Mouse (Mus musculus): ENCODE data around the gene Nmrk2.
"Not testable (repeated sequence)": the region's sequence is repeated elsewhere in the genome, so short reads cannot be mapped to it uniquely, and the experiment has no call there.

Nmrk2 gene

DNA sequence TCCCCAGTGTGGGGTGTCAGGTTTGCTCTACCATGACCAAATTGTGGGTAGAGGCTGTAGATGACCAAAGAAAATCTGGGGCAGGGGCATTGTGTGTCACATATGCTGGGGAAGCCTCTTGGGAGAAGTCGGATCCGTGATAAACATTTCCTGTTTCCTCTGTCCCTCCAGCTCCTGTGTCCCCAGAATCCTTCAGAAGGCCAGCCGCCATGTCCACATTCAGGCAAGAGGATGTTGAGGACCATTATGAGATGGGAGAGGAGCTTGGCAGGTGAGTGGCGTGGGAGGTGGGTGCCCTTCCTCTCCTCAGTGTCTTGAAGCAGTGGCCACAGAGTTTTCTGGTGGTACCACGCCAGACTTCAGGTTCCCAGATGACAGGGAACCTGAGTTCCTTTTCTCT, 18.0 kb downstream of the Nmrk2 start, which contains the start of gene 4930442H23Rik:
TSS of gene 4930442H23Rik (minus strand) at position 45 of the 400 bp plus-strand sequence.
- no peak for DNase-seq (ENCODE audit: low spot score)

DNA sequence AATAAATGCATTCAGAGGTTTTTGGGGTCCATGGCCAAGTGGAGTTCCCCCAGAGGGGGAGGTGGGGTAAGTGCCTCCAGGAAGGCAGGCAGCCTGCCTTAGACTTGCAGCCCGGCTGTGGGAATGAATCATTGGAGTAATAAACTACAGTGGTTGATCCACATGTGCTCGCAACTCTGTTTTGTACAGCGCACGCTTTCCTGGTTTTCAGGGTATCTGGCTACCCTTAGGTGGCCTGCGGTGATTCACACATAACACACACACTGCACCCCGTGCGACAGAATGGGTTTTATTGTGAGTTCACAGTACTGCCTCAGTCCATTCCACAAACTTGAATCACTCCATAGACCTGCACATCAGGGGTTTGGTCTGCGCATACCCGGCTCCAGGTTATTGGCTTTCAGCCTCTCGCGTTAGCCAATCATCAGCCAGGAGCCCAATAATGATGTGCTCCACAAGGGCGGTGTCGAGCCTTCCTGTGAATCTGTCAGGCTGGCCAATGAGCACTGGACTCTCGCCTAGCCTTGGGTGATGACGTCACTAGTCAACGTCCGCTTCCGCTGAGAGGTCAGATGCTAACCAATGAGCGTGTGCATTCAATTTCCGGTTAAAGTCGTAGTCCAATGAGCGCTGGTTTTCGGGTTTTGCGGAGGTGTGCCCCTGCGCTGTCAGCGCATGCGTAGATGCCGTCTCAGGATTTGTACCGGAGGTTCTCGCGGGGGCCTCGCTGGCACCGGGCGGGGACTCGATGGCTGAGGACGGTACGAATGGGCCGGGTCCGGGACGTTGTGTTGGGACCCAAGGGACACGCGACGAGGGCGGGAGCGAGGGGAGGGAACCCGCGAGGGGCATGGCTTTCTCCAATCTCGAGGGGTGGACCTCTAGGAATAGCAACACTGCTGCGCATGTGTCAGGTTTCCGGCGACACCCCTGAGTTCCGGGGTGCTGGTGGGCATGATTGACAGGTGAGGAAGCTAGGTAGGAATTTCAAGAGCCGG, 19.2 kb downstream of the Nmrk2 start, which contains the start of gene Dapk3:
TSS of gene Dapk3 (plus strand) at position 670 of the 998 bp plus-strand sequence.
- peak; percentile 99 for DNase-seq (ENCODE audit: low spot score)

DNA sequence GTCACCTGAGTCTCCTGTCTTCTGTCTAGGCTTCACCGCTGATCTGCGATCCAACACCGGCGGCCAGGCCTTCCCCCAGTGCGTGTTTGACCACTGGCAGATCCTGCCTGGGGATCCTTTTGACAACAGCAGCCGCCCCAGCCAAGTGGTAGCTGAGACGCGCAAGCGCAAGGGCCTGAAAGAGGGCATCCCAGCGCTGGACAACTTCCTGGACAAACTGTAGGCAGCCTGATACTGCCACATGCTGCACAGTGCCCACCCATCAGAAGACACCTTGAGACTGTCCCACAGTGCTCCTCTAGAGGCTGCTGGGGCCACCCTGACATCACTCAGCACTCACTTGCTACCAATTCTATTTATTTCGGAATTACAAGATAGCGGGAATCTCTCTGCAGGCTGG, 20.0 kb downstream of the Nmrk2 start:
- not testable (repeated sequence) for DNase-seq (ENCODE audit: low spot score)

DNA sequence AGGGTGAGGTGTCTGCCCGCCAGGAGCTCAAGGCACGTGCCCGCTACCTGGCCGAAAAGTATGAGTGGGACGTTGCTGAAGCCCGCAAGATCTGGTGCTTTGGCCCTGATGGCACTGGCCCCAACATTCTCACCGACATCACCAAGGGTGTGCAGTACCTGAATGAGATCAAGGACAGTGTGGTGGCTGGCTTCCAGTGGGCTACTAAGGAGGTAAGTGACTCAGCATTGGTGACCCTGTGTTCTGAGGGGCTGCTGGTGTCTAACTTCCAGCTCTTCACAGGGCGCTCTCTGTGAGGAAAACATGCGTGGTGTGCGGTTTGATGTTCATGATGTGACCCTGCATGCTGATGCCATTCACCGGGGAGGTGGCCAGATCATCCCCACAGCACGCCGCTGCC, 20.9 kb downstream of the Nmrk2 start:
- no peak for DNase-seq (ENCODE audit: low spot score)

DNA sequence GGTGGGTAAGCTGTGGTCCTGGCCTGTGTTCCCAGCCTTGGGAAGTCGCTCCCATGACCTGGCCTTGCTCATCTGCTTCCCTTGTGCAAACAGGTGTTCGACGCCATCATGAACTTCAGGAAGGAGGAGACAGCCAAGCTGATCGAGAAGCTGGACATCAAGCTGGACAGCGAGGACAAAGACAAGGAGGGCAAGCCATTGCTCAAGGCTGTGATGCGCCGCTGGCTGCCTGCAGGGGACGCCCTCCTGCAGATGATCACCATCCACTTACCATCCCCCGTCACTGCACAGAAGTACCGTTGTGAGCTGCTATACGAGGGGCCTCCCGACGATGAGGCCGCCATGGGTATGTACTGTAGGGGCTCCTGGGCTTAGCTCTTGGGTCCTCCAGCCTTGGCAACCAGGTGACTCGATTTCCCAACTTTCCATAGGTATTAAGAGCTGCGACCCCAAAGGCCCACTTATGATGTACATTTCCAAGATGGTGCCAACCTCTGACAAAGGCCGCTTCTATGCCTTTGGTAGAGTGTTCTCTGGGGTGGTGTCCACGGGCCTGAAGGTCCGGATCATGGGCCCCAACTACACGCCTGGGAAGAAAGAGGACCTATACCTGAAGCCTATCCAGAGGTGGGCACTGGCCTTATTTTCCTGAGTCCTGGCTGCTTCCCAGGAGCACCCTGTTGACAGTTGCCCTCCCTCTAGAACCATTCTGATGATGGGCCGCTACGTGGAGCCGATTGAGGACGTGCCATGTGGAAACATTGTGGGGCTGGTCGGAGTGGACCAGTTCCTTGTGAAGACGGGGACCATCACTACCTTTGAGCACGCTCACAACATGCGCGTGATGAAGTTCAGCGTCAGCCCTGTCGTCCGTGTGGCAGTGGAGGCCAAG, 22.2 kb downstream of the Nmrk2 start:
- no peak for DNase-seq (ENCODE audit: low spot score)

DNA sequence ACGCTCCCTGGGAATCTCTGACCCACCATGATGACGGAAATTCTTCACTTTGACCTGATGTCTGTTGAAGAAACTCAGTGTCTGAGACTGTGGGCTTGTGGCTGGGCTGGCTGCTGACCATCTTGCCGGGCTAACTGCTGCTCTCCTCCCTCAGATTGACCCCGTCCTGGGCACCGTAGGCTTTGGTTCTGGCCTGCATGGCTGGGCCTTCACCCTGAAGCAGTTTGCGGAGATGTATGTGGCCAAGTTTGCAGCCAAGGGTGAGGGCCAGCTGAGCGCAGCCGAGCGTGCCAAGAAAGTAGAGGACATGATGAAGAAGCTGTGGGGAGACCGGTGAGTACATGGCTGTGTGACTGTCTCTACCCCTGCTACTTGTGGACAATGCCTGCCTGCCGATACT, 22.9 kb downstream of the Nmrk2 start:
- DNase-seq (ENCODE audit: low spot score): no peak

DNA sequence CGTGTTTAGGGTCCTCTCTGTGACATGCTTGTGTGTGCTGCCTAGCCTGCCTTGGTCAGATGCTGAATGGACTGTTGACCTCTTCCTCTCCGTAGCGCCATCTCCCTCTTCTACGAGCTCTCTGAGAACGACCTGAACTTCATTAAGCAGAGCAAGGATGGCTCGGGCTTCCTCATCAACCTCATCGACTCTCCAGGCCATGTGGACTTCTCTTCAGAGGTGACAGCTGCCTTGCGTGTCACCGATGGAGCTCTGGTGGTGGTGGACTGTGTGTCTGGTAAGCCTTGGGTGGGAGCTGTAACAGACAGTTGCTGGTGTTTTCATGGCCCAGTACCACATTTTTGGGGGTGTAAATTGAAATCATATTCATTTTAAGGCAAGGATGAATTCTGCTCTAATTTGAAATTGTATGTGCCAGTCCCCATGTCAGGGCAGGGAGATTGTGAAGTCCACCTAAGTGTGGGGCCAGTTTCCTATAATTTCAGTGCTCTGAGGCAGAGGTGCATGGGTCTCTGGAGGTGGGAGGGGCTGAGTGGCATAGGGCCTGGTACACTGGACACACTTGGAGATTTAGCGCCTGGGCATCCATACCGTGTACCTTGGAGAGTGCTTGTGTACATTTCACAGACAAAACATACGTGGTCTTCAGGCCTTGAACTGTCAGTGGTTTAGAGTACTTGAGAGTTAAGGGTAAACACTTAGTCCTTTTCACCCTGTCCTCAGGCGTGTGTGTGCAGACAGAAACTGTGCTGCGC, 23.7 kb downstream of the Nmrk2 start:
- DNase-seq (ENCODE audit: low spot score): no peak

DNA sequence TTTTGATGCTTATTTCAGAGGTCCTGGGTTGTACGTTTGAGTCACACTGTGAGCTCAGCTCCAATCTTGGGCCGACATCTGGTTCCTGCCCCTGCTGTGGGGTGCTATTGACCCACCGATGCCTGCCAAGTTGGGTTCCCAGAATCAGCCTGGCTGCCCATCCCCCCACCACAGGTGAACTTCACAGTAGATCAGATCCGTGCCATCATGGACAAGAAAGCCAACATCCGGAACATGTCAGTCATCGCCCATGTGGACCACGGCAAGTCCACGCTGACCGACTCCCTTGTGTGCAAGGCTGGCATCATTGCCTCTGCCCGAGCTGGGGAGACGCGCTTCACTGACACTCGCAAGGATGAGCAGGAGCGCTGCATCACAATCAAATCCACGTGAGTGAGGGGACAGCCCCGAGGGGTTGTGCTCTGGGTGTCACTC, 24.3 kb downstream of the Nmrk2 start:
- DNase-seq (ENCODE audit: low spot score): peak; percentile 53

DNA sequence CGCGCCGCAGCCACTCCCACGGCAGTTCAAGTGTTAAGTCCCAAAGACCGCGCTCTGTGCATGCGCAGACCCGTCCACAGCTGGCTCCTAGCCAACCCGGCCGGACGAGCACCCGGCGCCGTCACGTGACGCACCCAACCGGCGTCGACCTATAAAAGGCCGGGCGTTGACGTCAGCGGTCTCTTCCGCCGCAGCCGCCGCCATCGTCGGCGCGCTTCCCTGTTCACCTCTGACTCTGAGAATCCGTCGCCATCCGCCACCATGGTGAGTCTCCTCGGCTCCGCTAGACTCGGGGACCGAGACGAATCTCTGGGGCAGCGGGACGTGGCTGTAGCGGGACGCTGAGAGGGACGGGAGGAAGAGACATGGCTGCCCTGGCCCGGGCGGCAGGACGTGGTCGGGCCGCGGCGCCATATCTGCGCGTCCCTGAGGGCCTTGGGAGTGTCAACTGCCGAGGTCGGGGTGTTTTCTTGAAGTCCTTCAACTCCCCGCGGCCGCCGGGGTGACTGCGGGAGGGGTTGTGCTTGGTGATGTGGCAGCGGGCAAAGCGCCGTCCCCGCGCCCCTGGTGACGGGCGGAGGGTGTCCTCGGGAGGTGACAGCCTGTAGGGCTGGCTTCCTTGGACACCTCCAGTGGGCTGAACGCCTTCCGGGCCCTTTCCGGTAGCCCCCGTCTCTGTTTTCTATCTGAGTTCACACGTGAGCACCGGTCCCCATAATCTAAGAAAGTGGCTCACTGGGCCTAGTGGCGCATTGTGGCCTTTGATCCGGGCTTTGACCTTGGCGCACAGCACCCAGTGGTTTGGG, 25.2 kb downstream of the Nmrk2 start, which contains the start of gene Eef2:
TSS of gene Eef2 (plus strand) at position 166 of the 806 bp plus-strand sequence.
- peak; percentile 97 for DNase-seq (ENCODE audit: low spot score)

DNA sequence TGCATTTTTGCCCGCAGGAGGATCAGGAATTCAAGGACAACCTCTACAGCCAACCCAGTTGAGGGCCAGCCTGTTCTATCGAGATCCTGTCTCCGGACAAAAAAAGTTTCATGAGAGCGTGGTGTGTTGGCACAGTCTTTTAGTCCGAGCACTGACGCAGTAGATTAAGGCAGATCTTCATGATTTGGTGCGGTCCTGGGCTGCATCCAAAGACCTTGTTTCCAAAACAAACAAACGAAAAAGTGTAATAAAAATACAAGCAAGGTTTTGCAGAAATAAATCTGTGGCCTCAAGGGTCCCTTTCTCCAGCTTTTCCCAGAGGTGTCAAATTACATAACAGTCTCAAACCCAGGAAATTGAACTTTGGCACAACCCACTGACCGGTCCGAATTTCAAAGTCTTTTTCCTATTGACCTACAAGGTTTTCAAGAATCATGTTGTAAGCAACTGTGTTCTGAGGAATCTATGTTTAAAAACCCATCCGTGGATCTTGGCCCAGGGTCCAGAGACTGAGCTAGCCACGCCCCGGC, 25.9 kb downstream of the Nmrk2 start:
- no peak for DNase-seq (ENCODE audit: low spot score)

DNA sequence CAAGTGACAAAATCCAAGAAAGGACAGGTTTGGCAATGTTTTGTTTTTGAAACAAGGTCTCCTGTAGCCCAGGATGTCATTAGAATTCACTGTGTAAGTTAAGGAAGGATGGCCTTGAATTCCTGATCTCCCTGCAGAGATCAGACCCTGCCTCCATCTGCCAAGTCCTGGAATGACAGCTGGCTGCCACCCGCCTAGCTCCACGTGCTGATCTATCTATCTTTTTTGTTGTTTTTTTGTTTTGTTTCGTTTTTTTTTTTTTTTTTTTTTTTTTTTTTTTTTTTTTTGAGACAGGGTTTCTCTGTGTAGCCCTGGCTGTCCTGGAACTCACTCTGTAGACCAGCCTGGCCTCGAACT, 26.5 kb downstream of the Nmrk2 start:
- DNase-seq (ENCODE audit: low spot score): not testable (repeated sequence)

DNA sequence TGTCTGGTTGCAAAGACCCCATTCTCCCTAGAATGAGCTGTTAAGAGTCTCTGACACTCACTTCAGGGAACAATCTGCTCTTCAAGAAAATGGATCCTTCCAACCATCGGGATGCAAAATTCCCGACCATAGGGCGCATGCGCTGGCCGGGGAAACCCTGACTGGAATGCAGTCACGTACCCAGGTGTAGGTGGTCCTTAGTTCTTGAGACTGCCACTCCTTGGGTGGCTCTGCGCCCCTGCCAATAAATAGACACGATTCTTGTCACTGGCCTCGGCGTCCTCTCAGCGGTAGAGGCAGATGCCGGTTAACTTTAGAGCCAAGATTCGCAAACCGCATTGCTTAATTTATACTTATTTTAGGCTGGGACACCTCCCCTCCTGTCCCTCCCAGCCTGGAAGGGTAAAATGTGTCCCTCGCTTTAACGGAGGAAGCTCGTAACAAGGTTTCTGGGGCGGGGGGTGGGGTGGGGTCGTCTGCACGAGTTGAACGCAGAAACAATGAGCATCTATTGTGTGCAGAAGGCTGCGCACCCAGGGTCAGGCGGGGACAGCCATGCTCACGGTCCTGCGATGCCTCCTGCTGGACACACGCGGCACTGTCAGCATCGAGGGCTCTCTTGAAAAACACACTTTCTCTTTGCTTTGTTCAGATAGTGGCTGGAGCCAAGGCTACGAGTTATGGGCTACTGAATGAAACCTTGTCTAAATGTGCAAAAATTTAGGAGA, 27.1 kb downstream of the Nmrk2 start:
- peak; percentile 84 for DNase-seq (ENCODE audit: low spot score)

DNA sequence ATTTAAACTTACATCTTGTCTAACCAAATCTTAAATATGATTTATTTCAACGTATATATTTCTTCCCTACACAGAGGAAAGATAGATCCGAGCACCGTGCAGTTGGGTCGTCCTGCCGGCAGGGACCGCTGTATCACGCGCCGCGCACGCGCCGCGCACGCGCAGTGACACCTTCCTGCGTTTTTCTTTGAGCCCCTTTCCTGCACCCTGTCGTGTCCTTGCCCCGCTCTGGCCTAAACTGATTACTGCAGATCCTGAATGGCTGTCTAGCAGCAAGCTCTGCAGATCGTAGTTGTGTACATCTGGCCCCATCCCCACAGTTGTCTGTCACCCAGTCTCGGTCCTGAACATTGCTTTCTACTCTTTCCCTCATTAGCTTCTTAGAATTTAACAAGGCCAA, 28.7 kb downstream of the Nmrk2 start:
- DNase-seq (ENCODE audit: low spot score): peak; percentile 81

DNA sequence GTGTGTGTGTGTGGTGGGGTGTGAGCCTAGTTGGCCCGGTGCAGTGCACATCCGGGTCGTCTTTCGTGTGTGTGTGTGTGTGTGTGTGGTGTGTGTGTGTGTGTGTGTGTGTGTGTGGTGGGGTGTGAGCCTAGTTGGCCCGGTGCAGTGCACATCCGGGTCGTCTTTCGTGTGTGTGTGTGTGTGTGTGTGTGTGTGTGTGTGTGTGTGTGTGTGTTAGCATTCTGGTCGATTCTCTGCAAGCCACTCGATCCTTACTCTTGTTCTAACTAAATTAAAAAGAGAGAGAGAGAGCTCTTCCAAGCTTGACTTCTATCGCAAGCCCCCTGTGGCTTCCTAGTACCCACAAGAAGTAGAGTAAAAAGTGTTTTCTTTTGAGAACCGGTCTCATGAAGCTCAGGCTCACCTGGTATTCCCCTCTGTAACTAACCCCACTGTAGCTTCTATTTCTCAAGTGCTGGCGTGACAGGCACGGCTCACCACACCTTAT, 32.4 kb downstream of the Nmrk2 start:
- DNase-seq (ENCODE audit: low spot score): not testable (repeated sequence)

DNA sequence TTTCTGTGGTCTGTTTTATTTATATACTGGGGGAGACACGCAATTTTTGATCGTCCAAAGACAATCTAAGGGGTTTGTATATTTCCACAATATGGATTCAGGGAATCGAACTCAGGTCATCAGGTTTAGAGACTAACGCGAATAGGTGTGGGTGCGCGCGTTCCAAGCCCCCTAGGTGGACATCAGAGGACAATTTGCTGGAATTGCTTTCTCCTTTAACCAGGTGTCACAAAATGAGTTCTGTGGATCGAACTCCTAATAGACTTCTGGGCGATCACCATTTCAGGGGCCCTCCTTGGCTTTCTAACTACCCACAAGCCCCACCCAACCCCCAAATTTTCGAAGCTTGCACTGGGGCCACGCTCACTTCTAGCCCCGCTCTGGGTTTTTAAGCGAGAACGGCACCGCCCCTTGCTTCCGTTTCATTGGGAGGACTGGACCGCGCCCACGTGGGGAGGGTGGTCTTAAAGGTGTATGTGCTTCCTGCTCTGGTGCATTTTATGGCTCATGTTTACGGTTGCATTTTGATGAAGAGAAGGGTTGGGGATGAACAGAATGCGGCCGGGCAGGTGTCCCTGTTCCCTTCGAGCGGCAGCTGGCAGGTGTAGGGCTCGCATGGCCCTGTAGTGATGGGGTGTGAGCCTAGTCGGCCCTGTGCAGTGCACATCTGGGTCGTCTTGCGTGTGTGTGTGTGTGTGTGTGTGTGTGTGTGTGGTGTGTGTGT, 33.2 kb downstream of the Nmrk2 start:
- peak; percentile 83 for DNase-seq (ENCODE audit: low spot score)

DNA sequence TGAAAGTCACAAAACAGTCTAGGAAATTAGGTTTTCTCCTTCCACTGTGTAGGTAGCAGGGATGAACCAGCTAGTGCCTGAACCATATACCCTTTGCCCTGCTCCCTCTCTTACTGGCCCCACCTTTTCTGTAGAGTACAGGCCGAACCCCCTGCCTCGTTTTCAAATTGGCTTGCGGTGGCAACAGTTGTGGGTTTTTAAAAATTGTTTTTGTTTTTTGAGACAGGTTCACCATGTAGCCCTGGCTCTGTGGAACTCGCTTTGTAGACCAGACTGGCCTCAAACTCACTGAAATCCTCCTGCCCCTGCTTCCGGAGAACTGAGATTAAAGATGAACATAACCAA, 33.8 kb downstream of the Nmrk2 start:
- no peak for DNase-seq (ENCODE audit: low spot score)

DNA sequence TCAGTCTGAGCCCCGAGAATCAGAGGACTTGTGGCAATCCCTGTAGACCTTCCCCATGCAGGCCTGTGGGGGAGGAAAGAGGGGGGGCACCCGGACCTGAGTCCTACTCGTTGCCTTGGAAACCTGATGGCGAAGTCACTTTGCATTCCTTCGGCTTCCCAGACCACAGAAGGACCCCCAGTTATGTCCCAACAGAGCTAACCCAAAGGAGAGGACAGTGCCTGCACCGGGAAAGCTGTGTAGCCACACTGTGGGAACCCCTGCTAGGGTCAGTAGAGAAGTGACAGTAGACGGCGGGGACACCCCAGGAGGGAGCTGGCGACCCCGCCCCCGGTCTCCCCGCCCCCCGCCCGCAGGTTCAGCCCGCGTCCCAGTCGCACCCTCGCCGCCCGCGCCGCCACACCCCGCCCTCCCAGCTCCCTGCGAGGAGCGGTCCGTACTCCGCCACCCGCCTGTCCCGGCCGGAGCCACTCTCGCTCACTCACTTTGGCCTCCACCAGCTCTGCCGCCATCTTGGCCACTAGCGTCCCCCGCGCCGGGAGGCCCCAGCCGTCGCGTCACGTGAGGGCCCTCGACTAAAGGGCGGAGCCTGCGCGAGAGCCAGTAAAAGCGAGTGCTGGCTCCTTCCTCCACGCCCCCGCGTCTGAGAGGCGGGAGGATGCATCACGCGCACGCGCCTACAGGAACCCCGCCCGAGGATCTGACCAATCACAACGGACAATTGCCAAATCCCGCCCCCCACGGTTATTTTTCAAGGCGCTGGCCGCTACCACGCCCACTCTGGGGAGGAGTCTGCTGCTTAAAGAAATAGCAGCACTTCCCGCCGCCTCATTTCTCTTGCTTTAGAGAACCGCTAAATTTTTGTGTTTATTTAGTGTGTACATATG, 34.4 kb downstream of the Nmrk2 start, which contains the start of gene Pias4:
TSS of gene Pias4 (minus strand) at position 724 of the 887 bp plus-strand sequence.
- DNase-seq (ENCODE audit: low spot score): peak; percentile 100

DNA sequence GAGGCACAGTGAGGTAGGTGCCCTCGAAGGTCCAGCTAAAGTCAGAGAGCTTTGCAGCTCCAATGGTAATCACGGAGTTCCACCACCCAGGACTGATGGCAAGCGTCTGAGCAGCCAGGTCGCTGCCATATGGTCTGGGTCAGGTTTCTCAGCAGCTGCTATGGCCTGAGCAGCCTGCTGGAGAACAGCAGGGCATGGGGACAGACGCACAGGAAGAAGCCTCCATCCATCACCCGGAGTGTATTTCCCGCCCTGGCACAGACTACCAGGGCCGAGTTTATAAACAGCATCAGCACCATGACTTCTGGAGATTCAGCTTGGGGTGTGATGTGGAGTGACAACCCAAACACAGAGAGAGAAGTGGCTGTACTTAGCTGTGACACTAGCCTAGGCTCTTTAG, 36.7 kb downstream of the Nmrk2 start:
- no peak for DNase-seq (ENCODE audit: low spot score)

Data from c-Kit-positive CD71-positive TER-119-positive erythroid progenitor cells, embryonic 14.5 days (primary cell).